Mouse (Mus musculus): Measurements from ENCODE around the gene Maea.
"Not testable (repeated sequence)": the region's sequence is repeated elsewhere in the genome, so short reads cannot be mapped to it uniquely, and the experiment has no call there.

Maea gene

GRCm38 (mm10) chr5:33335273-33335976 lies at the start of gene Maea:
Maea (plus strand) TSS chr5:33335509.
- peak; percentile 97 for DNase-seq (ENCODE audit: low spot score)

GRCm38 (mm10) chr5:33293796-33294430 lies 41.4 kb upstream of the Maea start:
- no peak for DNase-seq (ENCODE audit: low spot score)

GRCm38 (mm10) chr5:33297164-33297563 lies 38.1 kb upstream of the Maea start:
- DNase-seq (ENCODE audit: low spot score), result no peak

GRCm38 (mm10) chr5:33301801-33302200 lies 33.5 kb upstream of the Maea start:
- DNase-seq (ENCODE audit: low spot score), result no peak

- no peak for DNase-seq (ENCODE audit: low spot score)
Observed at GRCm38 (mm10) chr5:33310704-33311462, 24.4 kb upstream of the Maea start.

- no peak for DNase-seq (ENCODE audit: low spot score)
Observed at GRCm38 (mm10) chr5:33312192-33312591, 23.1 kb upstream of the Maea start.

GRCm38 (mm10) chr5:33324491-33324890 lies 10.8 kb upstream of the Maea start:
- DNase-seq (ENCODE audit: low spot score), result no peak

GRCm38 (mm10) chr5:33334381-33335272 lies 682 bp upstream of the Maea start:
- peak; percentile 5 for DNase-seq (ENCODE audit: low spot score)

GRCm38 (mm10) chr5:33335977-33336360 lies 660 bp downstream of the Maea start:
- DNase-seq (ENCODE audit: low spot score), result peak; percentile 22

GRCm38 (mm10) chr5:33337206-33337605 lies 1.9 kb downstream of the Maea start:
- DNase-seq (ENCODE audit: low spot score), result no peak

- DNase-seq (ENCODE audit: low spot score), result no peak
Observed at GRCm38 (mm10) chr5:33341165-33341564, 5.9 kb downstream of the Maea start.

- DNase-seq (ENCODE audit: low spot score), result not testable (repeated sequence)
Observed at GRCm38 (mm10) chr5:33342248-33342647, 6.9 kb downstream of the Maea start.

GRCm38 (mm10) chr5:33342821-33343220 lies 7.5 kb downstream of the Maea start:
- no peak for DNase-seq (ENCODE audit: low spot score)

- DNase-seq (ENCODE audit: low spot score), result no peak
Observed at GRCm38 (mm10) chr5:33343571-33343970, 8.3 kb downstream of the Maea start.

GRCm38 (mm10) chr5:33344070-33344469 lies 8.8 kb downstream of the Maea start:
- DNase-seq (ENCODE audit: low spot score), result no peak

GRCm38 (mm10) chr5:33347620-33348019 lies 12.3 kb downstream of the Maea start:
- no peak for DNase-seq (ENCODE audit: low spot score)

GRCm38 (mm10) chr5:33349205-33349604 lies 13.9 kb downstream of the Maea start:
- DNase-seq (ENCODE audit: low spot score), result no peak

GRCm38 (mm10) chr5:33349706-33350105 lies 14.4 kb downstream of the Maea start:
- DNase-seq (ENCODE audit: low spot score), result no peak

- DNase-seq (ENCODE audit: low spot score), result no peak
Observed at GRCm38 (mm10) chr5:33351556-33352272, 16.4 kb downstream of the Maea start.

- DNase-seq (ENCODE audit: low spot score), result no peak
Observed at GRCm38 (mm10) chr5:33352273-33352645, 16.9 kb downstream of the Maea start.

GRCm38 (mm10) chr5:33353011-33353410 lies 17.7 kb downstream of the Maea start:
- DNase-seq (ENCODE audit: low spot score), result no peak

All from T-cell, adult 2 months (primary cell).